Mouse (Mus musculus): ENCODE data around the gene Fam174b. TPM values are rescaled to one million over a fixed set of nuclear protein-coding genes. Genes with fewer than 3 reads are reported as not detected.

Gene Fam174b
- total RNA-seq, 2 experiments from 2014 or later: 35.5 to 38.1 TPM

- intact Hi-C loops (cut with DNase I): loop anchor here (2.0 kb wide), 1 partner anchor 94 kb away; no protein-coding TSS in a partner anchor
- DNase-seq (ENCODE audit: low spot score in 2 of 2): no peak
These were observed 8.5 kb downstream of the Fam174b start for GRCm38 (mm10) chr7:73748437-73749108.

GRCm38 (mm10) chr7:73749339-73749738 lies 9.2 kb downstream of the Fam174b start:
- intact Hi-C loops (cut with DNase I): loop anchor here (2.0 kb wide), 1 partner anchor 95 kb away; no protein-coding TSS in a partner anchor
- no peak for DNase-seq (ENCODE audit: low spot score in 2 of 2)

DNA sequence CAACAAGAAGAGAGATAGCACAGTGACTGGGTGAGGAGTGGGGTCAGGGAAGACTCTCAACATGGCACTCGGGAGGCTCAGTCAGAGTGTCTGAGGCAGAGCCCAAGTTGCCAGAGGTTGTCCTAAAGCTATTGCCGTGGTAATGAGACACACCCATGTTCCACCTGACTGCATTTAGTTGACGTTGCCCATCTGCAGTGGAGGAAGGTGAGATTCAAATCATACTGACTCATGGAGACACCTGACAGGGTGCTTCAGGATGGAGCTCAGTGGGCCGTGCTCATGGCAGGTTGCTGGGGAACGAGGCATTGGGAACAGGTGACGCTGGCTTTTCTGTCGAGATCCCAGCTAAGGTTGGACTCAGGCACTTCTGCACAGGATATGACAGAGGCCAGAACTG lies 9.9 kb downstream of the Fam174b start:
- DNase-seq (ENCODE audit: low spot score in 2 of 2): no peak
- intact Hi-C loops (cut with DNase I): loop anchor here (2.0 kb wide), 1 partner anchor 95 kb away; no protein-coding TSS in a partner anchor

- intact Hi-C loops (cut with DNase I): no loop called here
- DNase-seq (ENCODE audit: low spot score in 2 of 2): no peak
These were observed 13.5 kb downstream of the Fam174b start for GRCm38 (mm10) chr7:73753598-73753997.

GRCm38 (mm10) chr7:73755377-73756110 lies 15.4 kb downstream of the Fam174b start:
- intact Hi-C loops (cut with DNase I): no loop called here
- no peak for DNase-seq (ENCODE audit: low spot score in 2 of 2)

- intact Hi-C loops (cut with DNase I): no loop called here
- no peak for DNase-seq (ENCODE audit: low spot score in 2 of 2)
These were observed 21.6 kb downstream of the Fam174b start for GRCm38 (mm10) chr7:73761691-73762189.

DNA sequence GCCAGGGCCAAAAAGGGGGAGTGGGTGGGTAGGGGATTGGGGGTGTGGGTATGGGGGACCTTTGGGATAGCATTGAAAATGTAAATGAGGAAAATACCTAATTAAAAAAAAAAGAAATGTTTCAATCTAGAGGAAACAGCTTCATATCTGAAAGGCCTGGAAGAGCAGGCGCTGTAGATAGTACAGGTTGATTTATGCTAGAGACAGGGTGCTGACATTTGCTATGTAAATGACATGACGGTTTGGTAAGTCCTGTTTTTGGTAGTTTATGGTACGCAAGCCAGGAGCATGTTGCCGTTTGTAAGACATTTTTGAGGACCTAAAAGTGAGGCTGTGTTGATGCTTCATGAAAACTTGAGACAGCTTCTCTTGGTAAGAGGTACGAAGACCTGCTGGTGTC lies 24.6 kb downstream of the Fam174b start:
- intact Hi-C loops (cut with DNase I): no loop called here

DNA sequence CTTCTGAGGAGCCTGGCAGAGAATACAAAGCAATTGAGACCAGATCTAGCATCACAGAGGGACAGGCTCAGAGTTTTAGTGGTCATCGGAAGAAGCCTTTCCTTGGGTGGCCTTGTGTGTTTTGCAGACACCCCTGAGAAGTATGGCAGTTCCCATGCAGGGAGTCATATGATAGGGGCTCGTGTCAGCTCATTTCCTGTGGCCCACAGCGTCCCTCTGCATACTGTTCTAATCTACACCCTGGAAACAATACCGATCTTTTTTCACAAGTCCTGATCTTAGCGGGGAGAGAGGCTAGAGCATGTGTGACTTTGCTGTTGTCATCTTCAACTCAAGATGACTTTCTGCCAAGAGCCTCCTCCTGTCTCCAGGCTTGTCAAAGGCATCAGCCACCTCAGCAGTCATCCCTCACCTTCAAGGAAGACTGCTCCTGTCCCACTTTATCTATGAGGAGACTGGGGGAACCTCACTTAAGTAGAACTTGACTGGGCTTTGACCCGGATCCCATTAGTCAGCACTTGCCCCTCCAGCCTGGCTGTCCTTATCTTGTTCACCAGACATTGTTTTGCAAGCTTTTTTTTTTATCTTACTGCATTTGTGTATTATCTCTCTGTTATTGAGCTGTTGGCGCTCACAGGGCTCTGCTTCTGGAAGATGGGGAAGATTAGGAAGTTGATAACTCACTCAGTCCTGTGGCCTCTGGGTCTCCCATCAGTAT lies 25.2 kb downstream of the Fam174b start:
- no peak for DNase-seq (ENCODE audit: low spot score in 2 of 2)
- intact Hi-C loops (cut with DNase I): no loop called here

More for the DNA sequence above, 24.6 kb downstream of the Fam174b start:
- DNase-seq (ENCODE audit: low spot score in 2 of 2): no peak

GRCm38 (mm10) chr7:73769224-73769623 lies 29.1 kb downstream of the Fam174b start:
- DNase-seq (ENCODE audit: low spot score in 2 of 2): peak in 1 of 2 experiments; percentile 40
- intact Hi-C loops (cut with DNase I): no loop called here

DNA sequence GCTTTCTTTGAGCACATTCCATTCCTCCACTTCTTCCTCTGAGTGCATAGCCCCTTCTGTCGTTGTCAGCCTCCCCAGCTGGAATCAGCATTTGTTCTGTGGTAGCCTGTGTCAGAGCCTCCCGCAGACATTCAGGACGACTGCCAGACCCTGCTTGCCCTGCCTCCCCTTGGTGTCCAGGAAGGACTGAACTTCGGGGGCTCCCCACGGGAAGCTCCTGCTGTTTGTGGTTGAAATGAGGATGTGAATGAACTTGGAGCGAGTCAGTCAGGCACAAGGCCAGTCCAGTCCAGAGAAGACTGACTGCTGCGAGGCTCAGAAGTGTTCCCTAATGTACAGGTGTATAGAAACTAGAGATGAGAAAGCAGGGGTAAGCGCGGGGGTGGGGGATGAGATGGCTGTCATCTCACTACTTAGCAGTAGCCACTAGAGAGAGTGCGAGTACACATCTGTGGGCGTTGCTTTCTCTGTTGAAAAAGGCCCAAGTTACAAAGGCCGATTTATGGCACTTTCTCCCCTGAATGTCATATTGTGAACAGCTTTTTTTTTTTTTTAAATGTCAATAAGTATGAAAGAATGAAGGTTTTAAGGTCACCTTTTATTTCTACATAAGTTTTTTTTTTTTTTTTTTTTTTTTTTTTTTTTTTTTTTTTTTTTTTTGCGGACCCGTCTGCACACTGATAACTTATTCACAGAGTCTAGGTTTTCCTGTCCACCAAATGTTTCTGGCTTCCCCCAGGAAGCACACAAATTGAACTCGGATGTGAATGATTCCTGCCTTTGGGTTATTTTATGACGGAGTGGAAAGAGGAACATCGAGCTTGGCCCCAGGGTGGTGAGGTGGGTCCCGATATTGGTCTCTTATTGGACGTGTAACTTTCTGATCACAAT lies 31.5 kb downstream of the Fam174b start:
- peak in 1 of 2 experiments; percentile 24 for DNase-seq (ENCODE audit: low spot score in 2 of 2)
- intact Hi-C loops (cut with DNase I): no loop called here

GRCm38 (mm10) chr7:73772275-73772765 lies 32.2 kb downstream of the Fam174b start:
- intact Hi-C loops (cut with DNase I): no loop called here
- DNase-seq (ENCODE audit: low spot score in 2 of 2): no peak

DNA sequence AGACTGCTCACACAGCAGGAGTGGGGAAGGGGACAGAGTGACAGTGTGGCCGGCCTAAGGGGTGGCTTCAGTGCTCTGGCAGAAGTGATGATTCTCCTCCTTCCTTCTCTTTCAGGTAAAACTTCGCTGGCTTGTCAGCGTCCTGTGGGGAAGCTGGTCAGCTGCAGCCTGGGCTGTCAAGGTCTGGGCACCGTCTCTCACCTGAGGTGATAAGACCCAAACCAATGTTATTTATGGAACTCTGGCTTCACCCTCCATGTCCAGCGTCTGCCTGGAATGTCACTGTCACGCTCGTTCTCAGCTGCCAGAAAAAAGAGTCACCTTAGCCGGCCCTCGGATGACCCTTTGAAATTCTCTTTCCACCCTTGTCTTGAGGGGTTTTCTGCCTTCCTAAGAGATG lies 34.7 kb downstream of the Fam174b start:
- DNase-seq (ENCODE audit: low spot score in 2 of 2): no peak
- intact Hi-C loops (cut with DNase I): no loop called here

GRCm38 (mm10) chr7:73777777-73778176 lies 37.7 kb downstream of the Fam174b start:
- intact Hi-C loops (cut with DNase I): no loop called here
- DNase-seq (ENCODE audit: low spot score in 2 of 2): no peak

GRCm38 (mm10) chr7:73784736-73785428 lies 44.8 kb downstream of the Fam174b start:
- DNase-seq (ENCODE audit: low spot score in 2 of 2): no peak
- intact Hi-C loops (cut with DNase I): no loop called here

- no peak for DNase-seq (ENCODE audit: low spot score in 2 of 2)
- intact Hi-C loops (cut with DNase I): no loop called here
These were observed 45.7 kb downstream of the Fam174b start for GRCm38 (mm10) chr7:73785815-73786214.

- DNase-seq (ENCODE audit: low spot score in 2 of 2): no peak
- intact Hi-C loops (cut with DNase I): no loop called here
These were observed 47.4 kb downstream of the Fam174b start for GRCm38 (mm10) chr7:73787513-73787912.

DNA sequence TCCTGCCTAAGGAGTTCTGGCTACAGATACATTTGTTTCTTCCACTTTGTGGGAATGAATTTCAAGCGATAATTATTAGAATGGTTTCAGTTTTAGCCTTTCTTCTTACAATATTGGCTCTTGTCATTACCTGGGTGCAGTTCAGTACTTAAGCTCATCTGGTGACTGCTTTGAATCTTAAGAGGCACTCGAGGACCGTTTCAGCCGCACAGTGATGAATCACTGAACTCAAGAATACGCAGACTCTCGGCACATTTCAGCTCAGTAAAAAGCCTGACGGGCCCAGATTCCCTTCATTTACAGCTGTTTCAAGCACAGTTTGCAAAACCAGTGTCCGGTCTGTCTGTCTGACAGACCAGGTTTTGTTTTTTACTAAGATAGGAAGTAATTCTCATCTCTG lies 51.0 kb downstream of the Fam174b start:
- intact Hi-C loops (cut with DNase I): no loop called here

DNA sequence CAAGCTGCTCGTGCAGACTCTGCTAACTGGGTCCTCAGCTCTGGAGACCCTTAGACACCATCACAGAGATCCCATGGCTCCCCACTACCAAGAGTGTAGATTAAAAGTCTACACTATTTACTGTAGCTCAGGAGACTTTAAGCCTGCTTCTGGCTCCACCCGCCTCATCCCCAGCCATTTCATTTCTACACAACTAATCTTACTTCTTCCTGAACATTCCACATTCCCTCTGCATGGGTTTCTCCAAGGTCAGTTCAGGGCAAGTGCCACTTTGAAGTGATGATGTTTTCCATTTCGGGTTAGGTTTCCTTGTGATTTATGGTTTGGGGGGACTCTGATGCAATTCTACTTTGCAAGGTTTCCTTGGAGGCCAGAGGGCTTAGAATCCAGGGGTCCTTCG lies 52.1 kb downstream of the Fam174b start:
- DNase-seq (ENCODE audit: low spot score in 2 of 2): no peak
- intact Hi-C loops (cut with DNase I): no loop called here

More for the DNA sequence above, 51.0 kb downstream of the Fam174b start:
- DNase-seq (ENCODE audit: low spot score in 2 of 2): peak in 1 of 2 experiments; percentile 18
